Mouse (Mus musculus): ENCODE measurements around the gene Ppp3ca. TPM values are rescaled to one million over a fixed set of nuclear protein-coding genes. Genes with fewer than 3 reads are reported as not detected.

The Ppp3ca gene
- polyA plus RNA-seq, 1 experiment from 2014 or later: 44.8 TPM

- Histone ChIP-seq H3K9ac (ENCODE audit: low read length) (no peak overlapping the region), H3K9me3 (replicated peaks; ENCODE audit: control insufficient read depth, low read length) (no peaks in the 10 kb centered on the region), H3K4me2 (ENCODE audit: low read depth, low read length) (no peak overlapping the region), H3K27ac (ENCODE audit: low read length) (no peak overlapping the region), H3K36me3 (ENCODE audit: control insufficient read depth, insufficient read depth) (no peaks in the 10 kb centered on the region), H3K4me3 (ENCODE audit: low read length) (no peak overlapping the region), H3K27me3 (ENCODE audit: control insufficient read depth, insufficient read depth, low read length) (no peaks in the 10 kb centered on the region), H3K4me1 (ENCODE audit: control insufficient read depth, insufficient read depth, low read length) (peaks cover 6% of the 10 kb centered on the region; the same call in 1 of the 2 replicates)
- 81% methylated on average over 1 of the region's 1 CpGs for WGBS
- ATAC-seq (replicated peaks; ENCODE audit: extremely low read depth, insufficient read depth, low FRiP score): no peak
Measured at GRCm38 (mm10) chr3:136849035-136849434, 179.1 kb downstream of the Ppp3ca start.

DNA sequence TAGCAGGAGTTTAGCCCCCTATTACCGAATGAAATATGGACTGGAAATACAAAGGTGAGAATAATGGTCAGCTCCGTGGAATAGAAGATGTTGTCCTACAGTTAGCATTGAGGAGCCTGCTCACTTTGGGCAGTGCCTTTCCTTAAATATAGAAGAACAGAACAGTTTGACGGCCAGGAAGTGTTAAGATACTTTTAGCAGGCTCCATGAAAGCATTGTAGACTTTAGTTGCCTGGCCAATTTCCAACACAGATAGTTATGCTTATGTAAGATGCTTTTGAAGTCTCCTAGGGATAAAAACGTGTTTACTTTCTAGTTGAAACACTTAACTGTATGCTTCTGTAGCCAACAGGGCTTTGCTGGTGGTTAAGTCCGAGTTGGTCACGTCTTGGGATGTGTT, 183.0 kb downstream of the Ppp3ca start:
- no peak overlapping the region for H3K9ac ChIP-seq (ENCODE audit: low read length)
- no peaks in the 10 kb centered on the region for H3K36me3 ChIP-seq (ENCODE audit: control insufficient read depth, insufficient read depth)
- 62% methylated on average over 6 of the region's 6 CpGs for WGBS
- no peak for ATAC-seq (replicated peaks; ENCODE audit: extremely low read depth, insufficient read depth, low FRiP score)
- H3K4me2 ChIP-seq (ENCODE audit: low read depth, low read length): no peak overlapping the region
- no peak overlapping the region for H3K27ac ChIP-seq (ENCODE audit: low read length)
- H3K4me1 ChIP-seq (ENCODE audit: control insufficient read depth, insufficient read depth, low read length): peaks cover 6% of the 10 kb centered on the region; the same call in 1 of the 2 replicates
- no peak overlapping the region for H3K4me3 ChIP-seq (ENCODE audit: low read length)
- H3K27me3 ChIP-seq (ENCODE audit: control insufficient read depth, insufficient read depth, low read length): no peaks in the 10 kb centered on the region
- no peaks in the 10 kb centered on the region for H3K9me3 ChIP-seq (replicated peaks; ENCODE audit: control insufficient read depth, low read length)

DNA sequence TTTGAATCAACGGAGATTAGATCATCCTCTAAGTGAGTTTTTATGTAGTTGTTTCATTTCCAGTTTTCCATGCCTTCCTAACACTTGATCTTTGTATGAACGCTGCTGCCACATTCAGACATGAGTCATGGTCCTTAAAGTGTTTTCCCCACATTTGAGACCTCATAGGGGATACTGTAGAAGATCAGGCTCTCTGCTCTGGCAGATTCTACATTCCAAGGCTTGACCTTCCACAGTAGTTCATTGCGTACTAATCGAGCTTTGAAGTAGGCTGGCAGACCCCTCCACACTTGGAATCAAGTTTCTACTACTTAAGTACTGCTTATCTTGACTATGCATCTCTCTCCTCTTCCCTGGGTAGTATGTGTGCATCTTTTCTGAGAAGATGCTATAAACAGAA, 183.7 kb downstream of the Ppp3ca start:
- no peak overlapping the region for H3K9ac ChIP-seq (ENCODE audit: low read length)
- H3K9me3 ChIP-seq (replicated peaks; ENCODE audit: control insufficient read depth, low read length): no peaks in the 10 kb centered on the region
- H3K27ac ChIP-seq (ENCODE audit: low read length): no peak overlapping the region
- H3K4me3 ChIP-seq (ENCODE audit: low read length): no peak overlapping the region
- 74% methylated on average over 4 of the region's 4 CpGs for WGBS
- H3K4me2 ChIP-seq (ENCODE audit: low read depth, low read length): no peak overlapping the region
- ATAC-seq (replicated peaks; ENCODE audit: extremely low read depth, insufficient read depth, low FRiP score): no peak
- no peaks in the 10 kb centered on the region for H3K27me3 ChIP-seq (ENCODE audit: control insufficient read depth, insufficient read depth, low read length)
- peaks cover 6% of the 10 kb centered on the region; the same call in 1 of the 2 replicates for H3K4me1 ChIP-seq (ENCODE audit: control insufficient read depth, insufficient read depth, low read length)
- H3K36me3 ChIP-seq (ENCODE audit: control insufficient read depth, insufficient read depth): no peaks in the 10 kb centered on the region

- no peak for ATAC-seq (replicated peaks; ENCODE audit: extremely low read depth, insufficient read depth, low FRiP score)
- Histone ChIP-seq H3K9ac (ENCODE audit: low read length) (no peak overlapping the region), H3K36me3 (ENCODE audit: control insufficient read depth, insufficient read depth) (no peaks in the 10 kb centered on the region), H3K4me2 (ENCODE audit: low read depth, low read length) (no peak overlapping the region), H3K27ac (ENCODE audit: low read length) (no peak overlapping the region), H3K27me3 (ENCODE audit: control insufficient read depth, insufficient read depth, low read length) (no peaks in the 10 kb centered on the region), H3K9me3 (replicated peaks; ENCODE audit: control insufficient read depth, low read length) (0 out of 2 replicates have a peak, but pooled peaks cover 2% of the 10 kb centered on the region), H3K4me1 (ENCODE audit: control insufficient read depth, insufficient read depth, low read length) (peaks cover 11% of the 10 kb centered on the region), H3K4me3 (ENCODE audit: low read length) (no peak overlapping the region)
- 79% methylated on average over 4 of the region's 4 CpGs for WGBS
Measured at GRCm38 (mm10) chr3:136855996-136856395, 186.1 kb downstream of the Ppp3ca start.

GRCm38 (mm10) chr3:136862051-136862837, 192.3 kb downstream of the Ppp3ca start:
- no peak overlapping the region for H3K9ac ChIP-seq (ENCODE audit: low read length)
- no peak for ATAC-seq (replicated peaks; ENCODE audit: extremely low read depth, insufficient read depth, low FRiP score)
- 64% methylated on average over 11 of the region's 11 CpGs for WGBS
- no peaks in the 10 kb centered on the region for H3K27me3 ChIP-seq (ENCODE audit: control insufficient read depth, insufficient read depth, low read length)
- no peak overlapping the region for H3K27ac ChIP-seq (ENCODE audit: low read length)
- H3K4me3 ChIP-seq (ENCODE audit: low read length): no peak overlapping the region
- no peak overlapping the region for H3K4me2 ChIP-seq (ENCODE audit: low read depth, low read length)
- peaks cover 7% of the 10 kb centered on the region for H3K4me1 ChIP-seq (ENCODE audit: control insufficient read depth, insufficient read depth, low read length)
- H3K9me3 ChIP-seq (replicated peaks; ENCODE audit: control insufficient read depth, low read length): 0 out of 2 replicates have a peak, but pooled peaks cover 2% of the 10 kb centered on the region
- no peaks in the 10 kb centered on the region for H3K36me3 ChIP-seq (ENCODE audit: control insufficient read depth, insufficient read depth)

- Histone ChIP-seq H3K4me2 (ENCODE audit: low read depth, low read length) (no peak overlapping the region), H3K4me1 (ENCODE audit: control insufficient read depth, insufficient read depth, low read length) (peaks cover 7% of the 10 kb centered on the region), H3K9ac (ENCODE audit: low read length) (no peak overlapping the region), H3K4me3 (ENCODE audit: low read length) (no peak overlapping the region), H3K9me3 (replicated peaks; ENCODE audit: control insufficient read depth, low read length) (0 out of 2 replicates have a peak, but pooled peaks cover 2% of the 10 kb centered on the region), H3K27me3 (ENCODE audit: control insufficient read depth, insufficient read depth, low read length) (no peaks in the 10 kb centered on the region), H3K27ac (ENCODE audit: low read length) (no peak overlapping the region), H3K36me3 (ENCODE audit: control insufficient read depth, insufficient read depth) (no peaks in the 10 kb centered on the region)
- 84% methylated on average over 5 of the region's 5 CpGs for WGBS
- no peak for ATAC-seq (replicated peaks; ENCODE audit: extremely low read depth, insufficient read depth, low FRiP score)
Measured at GRCm38 (mm10) chr3:136863127-136863526, 193.2 kb downstream of the Ppp3ca start.

DNA sequence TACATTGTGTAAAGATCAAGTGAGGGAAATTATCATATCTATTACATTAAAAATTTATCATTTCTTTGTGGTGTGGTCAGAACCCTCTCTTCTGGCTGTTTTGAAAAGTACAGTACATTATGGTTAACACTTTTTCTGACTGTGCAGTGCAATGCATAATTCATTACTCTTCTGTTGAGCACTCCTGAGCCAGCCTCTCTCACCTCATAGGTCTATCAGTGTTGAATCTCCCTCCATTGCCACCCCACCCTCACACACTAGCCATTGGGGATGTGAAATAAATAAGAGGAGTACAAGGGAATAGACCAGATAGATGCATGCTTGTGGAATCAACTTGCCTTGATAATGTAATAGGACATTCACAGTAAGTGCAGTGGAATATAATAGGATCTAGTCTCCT, 194.4 kb downstream of the Ppp3ca start:
- no peak for ATAC-seq (replicated peaks; ENCODE audit: extremely low read depth, insufficient read depth, low FRiP score)
- H3K36me3 ChIP-seq (ENCODE audit: control insufficient read depth, insufficient read depth): no peaks in the 10 kb centered on the region
- H3K4me1 ChIP-seq (ENCODE audit: control insufficient read depth, insufficient read depth, low read length): peaks cover 7% of the 10 kb centered on the region

GRCm38 (mm10) chr3:136865176-136865859, 195.4 kb downstream of the Ppp3ca start:
- Histone ChIP-seq H3K9me3 (replicated peaks; ENCODE audit: control insufficient read depth, low read length) (no peaks in the 10 kb centered on the region), H3K4me2 (ENCODE audit: low read depth, low read length) (no peak overlapping the region), H3K27me3 (ENCODE audit: control insufficient read depth, insufficient read depth, low read length) (no peaks in the 10 kb centered on the region), H3K9ac (ENCODE audit: low read length) (no peak overlapping the region), H3K27ac (ENCODE audit: low read length) (no peak overlapping the region), H3K4me1 (ENCODE audit: control insufficient read depth, insufficient read depth, low read length) (0 out of 2 replicates have a peak, but pooled peaks cover 2% of the 10 kb centered on the region), H3K4me3 (ENCODE audit: low read length) (no peak overlapping the region), H3K36me3 (ENCODE audit: control insufficient read depth, insufficient read depth) (no peaks in the 10 kb centered on the region)
- no peak for ATAC-seq (replicated peaks; ENCODE audit: extremely low read depth, insufficient read depth, low FRiP score)
- WGBS: 86% methylated on average over 4 of the region's 4 CpGs

More for the DNA sequence above, 194.4 kb downstream of the Ppp3ca start:
- Histone ChIP-seq H3K9me3 (replicated peaks; ENCODE audit: control insufficient read depth, low read length) (0 out of 2 replicates have a peak, but pooled peaks cover 2% of the 10 kb centered on the region), H3K27me3 (ENCODE audit: control insufficient read depth, insufficient read depth, low read length) (no peaks in the 10 kb centered on the region), H3K4me2 (ENCODE audit: low read depth, low read length) (no peak overlapping the region), H3K4me3 (ENCODE audit: low read length) (no peak overlapping the region), H3K9ac (ENCODE audit: low read length) (no peak overlapping the region), H3K27ac (ENCODE audit: low read length) (no peak overlapping the region)

- 0 out of 2 replicates have a peak, but pooled peaks cover 2% of the 10 kb centered on the region for H3K4me1 ChIP-seq (ENCODE audit: control insufficient read depth, insufficient read depth, low read length)
- 92% methylated on average over 3 of the region's 3 CpGs for WGBS
- H3K27ac ChIP-seq (ENCODE audit: low read length): no peak overlapping the region
- H3K36me3 ChIP-seq (ENCODE audit: control insufficient read depth, insufficient read depth): no peaks in the 10 kb centered on the region
- no peaks in the 10 kb centered on the region for H3K9me3 ChIP-seq (replicated peaks; ENCODE audit: control insufficient read depth, low read length)
- no peak for ATAC-seq (replicated peaks; ENCODE audit: extremely low read depth, insufficient read depth, low FRiP score)
- no peak overlapping the region for H3K9ac ChIP-seq (ENCODE audit: low read length)
- no peak overlapping the region for H3K4me2 ChIP-seq (ENCODE audit: low read depth, low read length)
- no peak overlapping the region for H3K4me3 ChIP-seq (ENCODE audit: low read length)
- H3K27me3 ChIP-seq (ENCODE audit: control insufficient read depth, insufficient read depth, low read length): no peaks in the 10 kb centered on the region
Measured at GRCm38 (mm10) chr3:136866095-136866494, 196.2 kb downstream of the Ppp3ca start.
